Mouse (Mus musculus): ENCODE results near the gene Hes6. TPM values are rescaled to one million over a fixed set of nuclear protein-coding genes. Genes with fewer than 3 reads are reported as not detected.

Gene Hes6
- polyA plus RNA-seq (2014; fragmentation: Nextera tagmentation; extraction: Ambion mirVana): 53.7 and 56.4 TPM in 2 replicates

GRCm38 (mm10) chr1:91413898-91414594 is at the start of gene Hes6:
Hes6 (minus strand) TSS chr1:91414038.
- no peak for TF ChIP-seq CTCF (IDR thresholded peaks at IDR 0.05; ENCODE audit: low read depth)
- Histone ChIP-seq H3K9me3 (ENCODE audit: low read depth, low read length) (no peaks in the 10 kb centered on the region), H3K27ac (ENCODE audit: low read depth) (peak within 1 kb of the TSS; percentile 85), H3K4me1 (ENCODE audit: insufficient read depth) (peaks cover 18% of the 10 kb centered on the region), H3K4me2 (peak within 1 kb of the TSS; percentile 98), H3K36me3 (ENCODE audit: insufficient read depth) (peaks cover 16% of the 10 kb centered on the region), H3K4me3 (ENCODE audit: low read depth, low read length) (peak within 1 kb of the TSS; percentile 74), H3K27me3 (ENCODE audit: insufficient read depth, low read length) (no peaks in the 10 kb centered on the region), H3K9ac (peak within 1 kb of the TSS; percentile 80)
- under 1% methylated on average over 39 of the region's 39 CpGs for WGBS
- ATAC-seq (ENCODE audit: insufficient read depth): peak; percentile 32
- peak; percentile 87 for DNase-seq

GRCm38 (mm10) chr1:91463336-91463995 is 49.6 kb upstream of the Hes6 start:
- no peak for ATAC-seq (ENCODE audit: insufficient read depth)
- 87% methylated on average over 13 of the region's 13 CpGs for WGBS
- H3K27me3 ChIP-seq (ENCODE audit: insufficient read depth, low read length): no peaks in the 10 kb centered on the region

GRCm38 (mm10) chr1:91460564-91460963 is 46.7 kb upstream of the Hes6 start:
- H3K4me1 ChIP-seq (ENCODE audit: insufficient read depth): peaks cover 31% of the 10 kb centered on the region
- no peak for ATAC-seq (ENCODE audit: insufficient read depth)
- WGBS: 32% methylated on average over 4 of the region's 4 CpGs

More at GRCm38 (mm10) chr1:91463336-91463995, 49.6 kb upstream of the Hes6 start:
- Histone ChIP-seq H3K9ac (no peak overlapping the region), H3K4me1 (ENCODE audit: insufficient read depth) (peaks cover 10% of the 10 kb centered on the region; the same call in 1 of the 2 replicates), H3K4me2 (no peak overlapping the region), H3K27ac (ENCODE audit: low read depth) (no peak overlapping the region), H3K9me3 (ENCODE audit: low read depth, low read length) (no peaks in the 10 kb centered on the region), H3K4me3 (ENCODE audit: low read depth, low read length) (no peak overlapping the region), H3K36me3 (ENCODE audit: insufficient read depth) (no peaks in the 10 kb centered on the region)
- no peak for TF ChIP-seq CTCF (IDR thresholded peaks at IDR 0.05; ENCODE audit: low read depth)
- DNase-seq: no peak

GRCm38 (mm10) chr1:91460069-91460468 is 46.2 kb upstream of the Hes6 start:
- Histone ChIP-seq H3K4me2 (peak overlapping the region; percentile 83), H3K4me1 (ENCODE audit: insufficient read depth) (peaks cover 35% of the 10 kb centered on the region), H3K27ac (ENCODE audit: low read depth) (peak overlapping the region; percentile 97; the same call in 1 of the 2 replicates), H3K36me3 (ENCODE audit: insufficient read depth) (no peaks in the 10 kb centered on the region), H3K9ac (peak overlapping the region; percentile 49; the same call in 1 of the 2 replicates), H3K4me3 (ENCODE audit: low read depth, low read length) (peak overlapping the region; percentile 70), H3K9me3 (ENCODE audit: low read depth, low read length) (no peaks in the 10 kb centered on the region), H3K27me3 (ENCODE audit: insufficient read depth, low read length) (no peaks in the 10 kb centered on the region)
- no peak for TF ChIP-seq CTCF (IDR thresholded peaks at IDR 0.05; ENCODE audit: low read depth)
- DNase-seq (no peak), ATAC-seq (ENCODE audit: insufficient read depth) (no peak)
- WGBS: 25% methylated on average over 7 of the region's 7 CpGs

More at GRCm38 (mm10) chr1:91460564-91460963, 46.7 kb upstream of the Hes6 start:
- no peak overlapping the region for H3K9ac ChIP-seq
- H3K9me3 ChIP-seq (ENCODE audit: low read depth, low read length): no peaks in the 10 kb centered on the region
- no peak overlapping the region for H3K27ac ChIP-seq (ENCODE audit: low read depth)
- no peak overlapping the region; the same call in 1 of the 2 replicates for H3K4me2 ChIP-seq
- no peaks in the 10 kb centered on the region for H3K27me3 ChIP-seq (ENCODE audit: insufficient read depth, low read length)
- no peak overlapping the region for H3K4me3 ChIP-seq (ENCODE audit: low read depth, low read length)
- TF ChIP-seq CTCF (IDR thresholded peaks at IDR 0.05; ENCODE audit: low read depth): no peak
- no peaks in the 10 kb centered on the region for H3K36me3 ChIP-seq (ENCODE audit: insufficient read depth)
- DNase-seq: no peak

GRCm38 (mm10) chr1:91459059-91459809 is 45.4 kb upstream of the Hes6 start, which contains the start of gene Per2:
Per2 (minus strand) TSS chr1:91459324.
- ATAC-seq (ENCODE audit: insufficient read depth): peak; percentile 92
- H3K4me2 ChIP-seq: peak within 1 kb of the TSS; percentile 89
- H3K27me3 ChIP-seq (ENCODE audit: insufficient read depth, low read length): no peaks in the 10 kb centered on the region
- H3K27ac ChIP-seq (ENCODE audit: low read depth): peak within 1 kb of the TSS; percentile 97
- peak; percentile 35 for TF ChIP-seq CTCF (IDR thresholded peaks at IDR 0.05; ENCODE audit: low read depth)
- peak; percentile 100 for DNase-seq
- H3K9ac ChIP-seq: peak within 1 kb of the TSS; percentile 69
- peak within 1 kb of the TSS; percentile 70 for H3K4me3 ChIP-seq (ENCODE audit: low read depth, low read length)
- no peaks in the 10 kb centered on the region for H3K36me3 ChIP-seq (ENCODE audit: insufficient read depth)
- H3K4me1 ChIP-seq (ENCODE audit: insufficient read depth): peaks cover 38% of the 10 kb centered on the region
- under 1% methylated on average over 91 of the region's 91 CpGs for WGBS
- H3K9me3 ChIP-seq (ENCODE audit: low read depth, low read length): no peaks in the 10 kb centered on the region

- WGBS: 7% methylated on average over 8 of the region's 8 CpGs
- no peaks in the 10 kb centered on the region for H3K27me3 ChIP-seq (ENCODE audit: insufficient read depth, low read length)
- ATAC-seq (ENCODE audit: insufficient read depth) (peak; percentile 26), DNase-seq (peak; percentile 85)
- H3K9me3 ChIP-seq (ENCODE audit: low read depth, low read length): no peaks in the 10 kb centered on the region
- no peaks in the 10 kb centered on the region for H3K36me3 ChIP-seq (ENCODE audit: insufficient read depth)
- TF ChIP-seq CTCF (IDR thresholded peaks at IDR 0.05; ENCODE audit: low read depth): peak; percentile 30; the same call in 1 of the 2 replicates
- peak overlapping the region; percentile 69 for H3K9ac ChIP-seq
- H3K4me3 ChIP-seq (ENCODE audit: low read depth, low read length): peak overlapping the region; percentile 70
- peak overlapping the region; percentile 97 for H3K27ac ChIP-seq (ENCODE audit: low read depth)
- peaks cover 38% of the 10 kb centered on the region for H3K4me1 ChIP-seq (ENCODE audit: insufficient read depth)
- peak overlapping the region; percentile 89 for H3K4me2 ChIP-seq
These were observed 44.5 kb upstream of the Hes6 start for GRCm38 (mm10) chr1:91458223-91458861.
